Mouse (Mus musculus) lung, postnatal 0 days (tissue): ENCODE data around the gene Lypd5.

Source experiments
- CTCF ChIP-seq: IDR thresholded peaks from 2 replicates; pipeline ENCODE4 v1.5.1; 2016; ENCODE audit warnings: antibody characterized with exemption, mild to moderate bottlenecking
- EP300 ChIP-seq: IDR thresholded peaks from 2 replicates; pipeline ENCODE4 v1.6.1; 2016; ENCODE audit warnings: antibody characterized with exemption, mild to moderate bottlenecking, control low read depth

- TF ChIP-seq EP300 (no peak), CTCF (no peak)
Observed at GRCm38 (mm10) chr7:24325675-24326128, 23.3 kb upstream of the Lypd5 start.
